Mouse (Mus musculus) lung, postnatal 10 days (tissue): ENCODE data around the gene Prmt7.

Experiments
- DNase-seq: peaks from one replicate; pipeline ENCODE4 v3.0.0; 2021

The Prmt7 gene

DNA sequence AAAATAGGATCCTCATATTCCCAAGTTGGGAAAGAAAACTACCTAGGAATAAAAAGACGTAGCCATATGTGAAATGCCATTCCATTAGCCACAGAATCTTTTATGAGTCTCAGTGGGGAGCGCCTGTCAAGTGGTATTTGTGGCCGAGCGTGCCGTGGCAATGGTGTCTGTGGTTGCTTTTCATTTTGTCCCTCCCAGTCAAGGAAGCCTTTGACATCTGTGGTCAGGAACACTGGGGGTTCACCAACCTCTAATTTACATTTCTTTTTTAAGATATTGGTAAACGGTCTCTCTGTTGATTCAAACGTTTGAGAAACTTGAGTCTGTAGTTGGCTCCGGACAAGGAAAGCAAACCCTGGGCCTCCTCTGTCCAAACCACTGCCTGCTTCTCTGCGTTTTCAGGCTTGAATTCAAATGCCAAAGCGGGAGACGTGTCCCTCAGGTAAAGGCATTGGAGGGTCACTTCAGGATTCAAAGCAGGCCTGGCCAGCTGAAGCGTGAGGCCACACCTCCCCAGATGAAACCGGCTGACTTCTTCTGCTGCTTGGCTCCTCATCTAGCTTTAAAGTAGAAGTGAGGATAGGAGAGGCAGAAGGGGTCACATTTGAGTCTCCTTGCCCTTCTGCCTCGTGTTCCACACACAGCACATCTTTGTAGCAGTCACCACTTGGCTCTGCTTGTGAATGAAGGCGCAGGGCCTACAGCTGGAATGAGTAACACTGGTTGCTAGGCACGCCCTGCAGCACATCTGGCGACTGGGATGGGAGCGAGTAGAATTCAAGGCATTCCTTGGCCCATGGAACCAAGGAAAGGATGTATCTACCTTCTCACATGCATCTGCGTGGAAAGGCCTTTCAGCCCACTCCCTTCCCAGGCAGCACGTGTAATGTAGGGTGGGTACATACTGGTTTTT lies 82.0 kb downstream of the Prmt7 start:
- no peak for DNase-seq

DNA sequence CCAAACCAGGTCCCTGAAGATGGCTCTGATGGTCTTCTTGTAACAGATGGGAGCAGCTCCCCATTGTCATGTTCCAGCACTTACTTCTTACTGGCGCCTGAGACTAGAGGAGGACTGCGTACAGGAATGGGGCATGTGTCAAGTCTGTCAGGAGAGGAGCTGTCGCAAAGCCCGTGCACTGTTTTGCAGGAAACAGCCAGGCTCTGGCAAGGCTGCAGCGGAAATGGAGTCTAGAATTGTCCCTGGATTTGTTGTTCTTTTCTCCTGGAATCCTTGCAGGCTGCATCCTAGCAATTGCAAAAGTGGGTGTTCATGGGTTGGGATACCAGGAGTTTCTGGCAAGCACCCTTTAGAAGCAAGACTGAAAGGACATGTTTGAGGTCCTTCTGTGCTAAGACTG lies 87.5 kb downstream of the Prmt7 start:
- peak; percentile 67 for DNase-seq

DNA sequence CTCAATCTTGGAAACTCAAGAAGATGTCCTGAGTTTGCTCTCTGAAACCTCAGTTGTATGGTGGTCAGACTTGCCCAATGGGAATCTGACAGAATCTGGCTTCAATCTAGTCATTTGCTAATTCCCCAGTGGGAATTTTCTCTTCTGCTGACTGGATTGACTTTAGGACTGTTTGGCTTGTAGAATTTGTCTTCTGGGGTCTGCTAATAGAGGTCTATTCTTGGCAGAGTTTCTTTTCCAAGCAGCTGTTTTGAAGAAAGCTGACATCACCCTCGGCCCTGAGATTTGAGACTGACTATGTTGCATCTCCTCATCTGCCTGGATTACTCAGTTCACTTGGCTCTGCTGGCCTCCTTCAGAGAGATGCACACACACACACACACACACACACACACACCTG lies 88.1 kb downstream of the Prmt7 start:
- DNase-seq: no peak

DNA sequence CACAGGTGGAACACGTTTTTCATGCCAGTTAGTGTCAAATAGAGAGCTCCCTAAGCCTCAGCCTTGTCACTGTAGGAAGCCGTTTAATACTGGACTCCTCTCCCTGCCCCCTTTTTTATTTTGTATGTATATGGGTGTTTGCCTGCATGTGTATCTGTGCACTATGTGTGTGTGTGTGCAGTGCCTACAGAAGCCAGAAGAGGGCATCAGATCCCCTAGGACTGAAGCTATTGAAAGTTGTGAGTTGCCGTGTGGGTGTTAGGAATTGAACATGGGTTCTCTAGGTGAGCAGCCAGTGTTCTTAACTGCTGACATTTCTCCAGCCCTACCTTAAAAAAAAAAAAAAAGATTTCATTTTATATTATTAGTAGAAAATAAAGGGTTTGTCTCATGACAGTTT lies 89.0 kb downstream of the Prmt7 start:
- no peak for DNase-seq

DNA sequence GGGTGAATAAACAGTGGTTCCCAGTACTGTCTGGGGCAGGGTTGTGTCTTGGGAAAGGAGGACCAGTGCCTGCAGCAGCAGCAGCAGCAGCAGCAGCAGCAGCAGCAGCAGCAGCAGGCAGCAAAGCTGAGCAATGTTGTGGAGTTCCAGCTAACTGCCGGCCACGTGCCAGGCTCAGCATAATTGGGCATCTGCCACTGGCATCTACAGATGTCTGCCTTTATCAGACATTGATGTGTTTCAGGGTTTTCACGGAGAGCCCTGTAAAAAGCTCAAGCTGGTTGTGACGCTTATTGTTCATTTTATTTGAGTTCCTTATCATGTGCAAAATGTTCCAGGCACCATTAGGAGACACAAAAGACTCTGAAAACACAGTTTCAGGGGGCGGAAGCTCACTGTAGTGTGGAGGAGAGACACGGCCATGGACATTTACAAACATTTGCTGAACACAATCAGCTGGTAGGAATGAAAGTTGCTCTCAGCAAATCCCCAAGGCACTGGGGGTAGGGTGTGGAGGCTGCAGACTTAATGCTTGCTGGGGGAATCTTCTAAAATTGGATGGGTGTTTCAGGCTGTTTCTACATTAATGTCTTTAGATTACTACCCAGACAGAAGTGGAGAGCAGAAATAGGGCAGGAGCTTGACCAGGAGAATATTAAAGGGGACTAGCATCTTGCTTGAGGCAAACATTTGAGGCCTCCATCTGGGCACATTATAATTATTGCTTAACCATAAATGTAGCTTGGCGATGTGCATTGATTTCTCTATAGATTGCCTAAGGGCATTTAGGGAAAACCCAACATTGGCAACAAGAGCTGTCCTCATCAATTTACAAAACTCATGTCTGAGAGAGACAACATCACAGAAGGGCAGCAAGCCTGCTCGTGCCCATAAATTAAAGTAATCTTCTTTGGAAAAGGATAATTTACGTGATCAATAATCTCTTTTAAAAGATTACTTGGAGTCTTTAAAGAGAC lies 90.3 kb downstream of the Prmt7 start:
- DNase-seq: no peak
